Mouse (Mus musculus) heart, adult 2 months (tissue): ENCODE measurements around the gene 4930590J08Rik.

Experiments used
- CTCF ChIP-seq: fragments of 200-600 bp; IDR thresholded peaks from 2 replicates; pipeline ENCODE4 v1.8.1; 2022; ENCODE audit warnings: antibody characterized with exemption, mild to moderate bottlenecking, moderate library complexity
- EP300 ChIP-seq: fragments of 200-500 bp; IDR thresholded peaks from 2 replicates; pipeline ENCODE4 v1.6.1; 2011; ENCODE audit warnings: low read depth, low read length, control low read depth; ENCODE audit not compliant: insufficient read depth
- POLR2A ChIP-seq: fragments of 200-500 bp; IDR thresholded peaks from 2 replicates; pipeline ENCODE4 v1.6.1; 2011; ENCODE audit warnings: mild to moderate bottlenecking, low read depth, low read length, control low read depth; ENCODE audit not compliant: insufficient read depth

GRCm38 (mm10) chr6:91965060-91965459 is 62.5 kb downstream of the 4930590J08Rik start:
- TF ChIP-seq POLR2A (no peak), EP300 (no peak), CTCF (no peak)
